Mouse (Mus musculus): Measurements from ENCODE around the gene Fkbp5. TPM values are rescaled to one million over a fixed set of nuclear protein-coding genes. Genes with fewer than 3 reads are reported as not detected.
"Not testable (repeated sequence)": the region's sequence is repeated elsewhere in the genome, so short reads cannot be mapped to it uniquely, and the experiment has no call there.

Gene Fkbp5
- polyA plus RNA-seq, 1 experiment from 2014 or later = 11.4 TPM

DNA sequence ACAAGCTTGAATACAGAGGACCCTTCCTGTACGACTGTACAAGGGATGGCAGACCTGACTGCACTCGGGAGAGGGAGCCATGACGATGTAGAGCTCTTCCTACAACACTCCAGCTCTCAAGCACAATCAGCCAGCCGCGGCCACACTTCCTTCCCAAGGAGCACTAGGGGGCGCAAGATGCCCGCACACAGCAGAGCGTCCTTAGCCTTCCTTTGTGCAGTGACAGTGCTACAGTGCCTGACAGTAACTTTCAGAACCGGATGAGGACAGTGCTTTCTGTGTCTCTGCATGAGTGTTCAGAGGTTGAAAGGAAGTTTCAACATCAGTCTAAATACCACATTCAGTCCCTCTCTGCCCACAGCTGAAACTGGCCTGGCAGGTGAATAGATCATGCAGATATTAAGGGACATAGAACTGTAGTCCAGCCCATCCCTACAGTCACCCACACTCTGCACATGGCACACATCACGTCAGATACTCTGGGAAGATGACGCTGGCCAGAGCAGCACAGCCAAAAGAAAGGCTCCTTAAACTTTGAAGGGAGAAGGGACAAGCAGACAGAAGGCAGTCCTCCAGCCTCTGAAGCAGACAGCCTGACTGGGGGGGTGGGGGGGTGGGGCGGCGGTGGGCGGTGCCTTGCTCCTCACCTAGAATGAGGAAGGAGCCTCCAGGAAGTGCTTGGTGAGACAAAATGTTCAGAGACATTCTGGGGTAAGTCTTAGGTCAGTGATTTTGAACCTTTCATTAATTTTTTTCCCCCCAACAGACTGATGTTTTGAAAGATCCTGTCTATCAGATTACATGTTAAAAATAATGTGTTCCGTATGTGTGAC, 109.7 kb downstream of the Fkbp5 start:
- H3K4me1 ChIP-seq (replicated peaks; ENCODE audit: control insufficient read depth, insufficient read depth, low read length) = no peaks in the 10 kb centered on the region
- no peak overlapping the region for H3K4me2 ChIP-seq (ENCODE audit: low read depth, low read length, severe bottlenecking)
- DNase-seq (ENCODE audit: low spot score) (peak; percentile 84), ATAC-seq (replicated peaks; ENCODE audit: low FRiP score) (0 out of 2 replicates have a peak, but pooled peaks have one; percentile 36)
- H3K9me3 ChIP-seq (ENCODE audit: control insufficient read depth, low read length) = no peaks in the 10 kb centered on the region
- no peak overlapping the region for H3K27ac ChIP-seq (ENCODE audit: low read depth, low read length)
- peaks cover 2% of the 10 kb centered on the region; the same call in 1 of the 2 replicates for H3K36me3 ChIP-seq (ENCODE audit: control insufficient read depth, insufficient read depth, low read length)
- WGBS = 46% methylated on average over 15 of the region's 15 CpGs
- H3K27me3 ChIP-seq (ENCODE audit: control insufficient read depth, insufficient read depth, low read length) = no peaks in the 10 kb centered on the region
- no peak overlapping the region for H3K4me3 ChIP-seq (ENCODE audit: low read depth, low read length)
- H3K9ac ChIP-seq (ENCODE audit: low read length) = no peak overlapping the region

DNA sequence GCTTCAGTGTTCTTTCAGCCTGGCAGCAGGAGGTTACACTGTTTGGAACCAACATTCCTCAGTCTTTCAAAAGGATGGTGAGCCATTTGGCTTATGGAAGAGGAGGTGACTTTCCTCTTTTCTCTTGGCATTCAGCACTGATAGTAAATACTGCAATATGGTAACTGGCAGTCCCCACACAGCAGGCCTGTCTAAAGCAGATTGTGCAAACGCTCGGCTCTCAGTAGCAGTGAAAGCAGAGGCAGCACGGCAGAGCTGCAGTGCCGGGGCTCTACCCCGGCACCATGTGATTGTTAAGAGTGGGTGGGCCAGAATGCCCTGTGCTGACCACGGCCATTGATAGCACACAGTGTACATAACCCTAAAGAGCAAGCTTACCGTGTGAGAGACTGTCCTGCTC, 110.9 kb downstream of the Fkbp5 start:
- ATAC-seq (replicated peaks; ENCODE audit: low FRiP score) (no peak), DNase-seq (ENCODE audit: low spot score) (no peak)
- H3K27me3 ChIP-seq (ENCODE audit: control insufficient read depth, insufficient read depth, low read length) = no peaks in the 10 kb centered on the region
- H3K9ac ChIP-seq (ENCODE audit: low read length) = no peak overlapping the region
- no peak overlapping the region for H3K4me2 ChIP-seq (ENCODE audit: low read depth, low read length, severe bottlenecking)
- 92% methylated on average over 7 of the region's 7 CpGs for WGBS
- no peaks in the 10 kb centered on the region for H3K9me3 ChIP-seq (ENCODE audit: control insufficient read depth, low read length)
- H3K4me1 ChIP-seq (replicated peaks; ENCODE audit: control insufficient read depth, insufficient read depth, low read length) = no peaks in the 10 kb centered on the region
- no peak overlapping the region for H3K27ac ChIP-seq (ENCODE audit: low read depth, low read length)
- peaks cover 2% of the 10 kb centered on the region; the same call in 1 of the 2 replicates for H3K36me3 ChIP-seq (ENCODE audit: control insufficient read depth, insufficient read depth, low read length)
- H3K4me3 ChIP-seq (ENCODE audit: low read depth, low read length) = no peak overlapping the region

DNA sequence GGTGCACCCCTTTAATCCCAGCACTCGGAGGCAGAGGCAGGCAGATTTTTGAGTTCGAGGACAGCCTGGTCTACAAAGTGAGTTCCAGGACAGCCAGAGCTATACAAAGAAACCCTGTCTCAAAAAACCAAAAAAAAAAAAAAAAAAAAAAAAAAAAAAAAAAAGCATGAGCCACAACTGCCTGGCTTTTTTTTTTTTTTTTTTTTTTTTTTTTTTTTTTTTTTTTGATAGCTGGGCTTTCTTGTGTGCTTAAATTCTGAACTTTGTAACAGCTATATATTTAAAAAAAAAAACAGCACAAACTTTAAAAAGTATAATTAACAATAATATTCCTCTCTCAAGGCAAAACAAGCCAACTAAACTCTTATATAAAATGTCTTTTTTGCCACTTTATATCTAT, 112.6 kb downstream of the Fkbp5 start:
- not testable (repeated sequence) for H3K36me3 ChIP-seq (ENCODE audit: control insufficient read depth, insufficient read depth, low read length); H3K9ac ChIP-seq (ENCODE audit: low read length); H3K9me3 ChIP-seq (ENCODE audit: control insufficient read depth, low read length); DNase-seq (ENCODE audit: low spot score); H3K27ac ChIP-seq (ENCODE audit: low read depth, low read length); H3K27me3 ChIP-seq (ENCODE audit: control insufficient read depth, insufficient read depth, low read length); H3K4me3 ChIP-seq (ENCODE audit: low read depth, low read length); H3K4me1 ChIP-seq (replicated peaks; ENCODE audit: control insufficient read depth, insufficient read depth, low read length); H3K4me2 ChIP-seq (ENCODE audit: low read depth, low read length, severe bottlenecking); ATAC-seq (replicated peaks; ENCODE audit: low FRiP score)
- WGBS = 95% methylated on average over 2 of the region's 2 CpGs

DNA sequence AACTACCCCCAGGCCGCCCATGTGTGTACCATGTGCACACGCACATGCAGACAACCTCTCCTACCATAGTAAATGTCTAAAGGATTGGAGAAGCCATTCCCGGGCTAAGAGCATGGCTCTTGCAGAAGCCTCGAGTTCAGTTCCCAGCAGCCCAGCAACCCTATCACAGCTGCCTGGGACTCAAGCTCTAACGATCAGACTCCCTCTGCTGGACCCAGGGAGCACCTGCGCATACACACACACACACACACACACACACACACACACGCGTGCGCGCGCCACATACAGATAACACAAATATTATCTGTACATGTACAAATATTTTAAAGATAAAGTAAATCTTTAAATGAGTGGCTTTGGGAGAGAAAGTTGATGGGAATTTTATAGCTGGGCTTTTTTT, 113.0 kb downstream of the Fkbp5 start:
- no peaks in the 10 kb centered on the region for H3K27me3 ChIP-seq (ENCODE audit: control insufficient read depth, insufficient read depth, low read length)
- H3K4me2 ChIP-seq (ENCODE audit: low read depth, low read length, severe bottlenecking) = no peak overlapping the region
- no peak overlapping the region for H3K27ac ChIP-seq (ENCODE audit: low read depth, low read length)
- no peak for DNase-seq (ENCODE audit: low spot score)
- no peak overlapping the region for H3K9ac ChIP-seq (ENCODE audit: low read length)
- H3K4me3 ChIP-seq (ENCODE audit: low read depth, low read length) = no peak overlapping the region
- no peak for ATAC-seq (replicated peaks; ENCODE audit: low FRiP score)
- H3K4me1 ChIP-seq (replicated peaks; ENCODE audit: control insufficient read depth, insufficient read depth, low read length) = no peaks in the 10 kb centered on the region
- no peaks in the 10 kb centered on the region for H3K9me3 ChIP-seq (ENCODE audit: control insufficient read depth, low read length)
- 97% methylated on average over 11 of the region's 11 CpGs for WGBS
- peaks cover 2% of the 10 kb centered on the region; the same call in 1 of the 2 replicates for H3K36me3 ChIP-seq (ENCODE audit: control insufficient read depth, insufficient read depth, low read length)

DNA sequence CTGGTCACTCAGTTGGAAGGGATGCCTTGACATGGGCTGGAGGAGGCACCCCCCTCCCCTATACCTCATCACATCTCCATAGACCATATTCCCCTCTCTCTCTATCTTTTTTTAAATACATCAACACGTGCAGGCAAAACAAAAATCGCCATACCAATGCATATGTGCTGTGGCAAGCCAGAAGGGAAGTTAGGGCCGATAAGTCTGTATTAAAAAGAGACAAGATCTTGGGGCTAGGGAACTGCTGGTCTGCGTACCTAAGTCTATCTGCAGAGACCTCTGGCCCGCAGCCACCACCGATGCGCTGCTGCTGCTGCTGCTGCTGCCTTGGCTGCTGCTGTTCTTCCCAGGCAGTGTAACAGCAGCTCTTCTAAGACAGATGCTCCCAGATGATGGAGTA, 122.3 kb downstream of the Fkbp5 start:
- Histone ChIP-seq H3K36me3 (ENCODE audit: control insufficient read depth, insufficient read depth, low read length) (no peaks in the 10 kb centered on the region), H3K27ac (ENCODE audit: low read depth, low read length) (no peak overlapping the region), H3K9me3 (ENCODE audit: control insufficient read depth, low read length) (no peaks in the 10 kb centered on the region), H3K27me3 (ENCODE audit: control insufficient read depth, insufficient read depth, low read length) (no peaks in the 10 kb centered on the region), H3K4me1 (replicated peaks; ENCODE audit: control insufficient read depth, insufficient read depth, low read length) (no peaks in the 10 kb centered on the region), H3K4me3 (ENCODE audit: low read depth, low read length) (no peak overlapping the region), H3K9ac (ENCODE audit: low read length) (no peak overlapping the region), H3K4me2 (ENCODE audit: low read depth, low read length, severe bottlenecking) (no peak overlapping the region)
- no peak for DNase-seq (ENCODE audit: low spot score)
- WGBS = 84% methylated on average over 7 of the region's 7 CpGs
- ATAC-seq (replicated peaks; ENCODE audit: low FRiP score) = no peak

DNA sequence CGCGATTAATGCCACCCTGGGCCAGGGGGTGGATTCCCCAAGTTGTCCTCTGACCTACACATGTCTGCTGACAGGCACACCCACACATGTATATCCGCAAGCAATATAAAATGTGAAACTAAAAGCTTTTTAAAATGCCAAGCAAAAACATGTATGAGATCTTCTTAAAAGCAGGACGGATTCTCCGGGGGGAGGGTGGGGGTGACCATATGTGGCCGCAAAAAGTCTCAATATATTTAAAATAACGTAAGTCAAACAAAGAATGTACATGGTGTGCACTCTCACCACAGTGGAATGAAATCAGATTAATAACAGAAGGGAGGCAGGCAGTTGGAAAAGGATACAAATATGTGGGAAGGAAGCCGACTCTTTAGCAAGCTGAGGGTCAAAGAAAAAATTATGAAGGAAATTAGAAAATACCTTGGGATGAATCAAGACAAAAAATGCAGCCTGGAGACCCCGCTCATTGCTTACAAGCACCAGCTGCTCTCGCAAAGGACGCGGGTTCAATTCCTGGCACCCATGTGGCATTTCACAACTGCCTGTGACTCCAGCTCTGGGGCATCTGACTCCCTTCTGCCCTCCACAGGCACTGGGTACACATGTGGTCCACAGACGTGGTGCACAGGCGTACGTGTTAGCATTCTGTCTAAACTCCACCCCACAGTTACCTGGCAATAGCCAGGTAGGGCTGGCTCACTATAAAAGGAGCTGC, 123.1 kb downstream of the Fkbp5 start:
- H3K4me3 ChIP-seq (ENCODE audit: low read depth, low read length) = no peak overlapping the region
- H3K4me1 ChIP-seq (replicated peaks; ENCODE audit: control insufficient read depth, insufficient read depth, low read length) = no peaks in the 10 kb centered on the region
- ATAC-seq (replicated peaks; ENCODE audit: low FRiP score) (no peak), DNase-seq (ENCODE audit: low spot score) (no peak)
- no peaks in the 10 kb centered on the region for H3K9me3 ChIP-seq (ENCODE audit: control insufficient read depth, low read length)
- no peak overlapping the region for H3K9ac ChIP-seq (ENCODE audit: low read length)
- no peak overlapping the region for H3K4me2 ChIP-seq (ENCODE audit: low read depth, low read length, severe bottlenecking)
- H3K36me3 ChIP-seq (ENCODE audit: control insufficient read depth, insufficient read depth, low read length) = no peaks in the 10 kb centered on the region
- WGBS = 88% methylated on average over 15 of the region's 15 CpGs
- no peak overlapping the region for H3K27ac ChIP-seq (ENCODE audit: low read depth, low read length)
- no peaks in the 10 kb centered on the region for H3K27me3 ChIP-seq (ENCODE audit: control insufficient read depth, insufficient read depth, low read length)

DNA sequence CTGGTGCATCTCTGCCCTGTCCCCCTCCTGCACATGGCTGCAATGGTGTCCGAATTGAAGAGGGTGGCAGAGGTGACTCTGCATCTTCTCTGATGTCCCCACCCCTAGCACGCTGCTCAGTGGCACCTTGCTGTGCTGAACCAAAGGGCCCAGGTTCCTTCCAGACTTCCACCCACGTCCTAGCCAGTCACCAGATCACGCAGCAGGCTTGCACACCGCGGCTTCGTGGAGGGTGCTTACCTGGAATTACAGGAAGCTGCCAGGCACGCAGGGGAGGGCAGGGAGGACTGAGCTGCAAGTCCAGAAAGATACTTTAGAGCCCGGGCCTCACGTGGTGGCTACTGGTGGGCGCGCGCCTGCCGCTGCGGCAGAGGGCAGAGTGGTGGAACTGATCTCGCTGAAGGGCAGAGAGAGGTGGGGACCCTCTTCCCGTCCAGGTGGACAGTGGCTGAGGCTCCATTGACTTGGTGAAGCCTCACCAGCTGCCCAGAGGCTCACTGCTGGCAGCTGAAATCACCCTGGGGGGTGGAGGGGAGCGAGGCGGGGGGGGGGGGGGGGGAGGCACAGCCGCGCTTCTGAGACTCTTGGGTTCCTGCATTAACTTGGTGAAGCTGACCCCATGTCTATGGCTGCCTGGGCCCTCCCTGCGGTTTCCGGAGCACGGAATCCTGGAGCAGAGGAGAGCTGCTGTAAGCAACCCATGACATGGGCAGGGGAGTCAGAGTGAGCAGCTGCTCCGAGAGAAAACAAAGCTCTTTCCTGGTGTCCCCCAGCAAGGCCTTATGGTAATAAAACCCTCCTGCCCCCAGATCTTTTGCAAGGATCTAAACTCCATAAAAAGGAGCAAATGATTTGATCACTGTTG, 125.5 kb downstream of the Fkbp5 start:
- Histone ChIP-seq H3K4me2 (ENCODE audit: low read depth, low read length, severe bottlenecking) (0 out of 2 replicates have a peak overlapping the region, but pooled peaks have one; percentile 11), H3K4me1 (replicated peaks; ENCODE audit: control insufficient read depth, insufficient read depth, low read length) (no peaks in the 10 kb centered on the region), H3K27ac (ENCODE audit: low read depth, low read length) (no peak overlapping the region), H3K36me3 (ENCODE audit: control insufficient read depth, insufficient read depth, low read length) (no peaks in the 10 kb centered on the region), H3K4me3 (ENCODE audit: low read depth, low read length) (no peak overlapping the region), H3K9ac (ENCODE audit: low read length) (no peak overlapping the region), H3K9me3 (ENCODE audit: control insufficient read depth, low read length) (no peaks in the 10 kb centered on the region), H3K27me3 (ENCODE audit: control insufficient read depth, insufficient read depth, low read length) (peaks cover 2% of the 10 kb centered on the region; the same call in 1 of the 2 replicates)
- 10% methylated on average over 24 of the region's 25 CpGs for WGBS
- no peak for ATAC-seq (replicated peaks; ENCODE audit: low FRiP score)
- no peak for DNase-seq (ENCODE audit: low spot score)

DNA sequence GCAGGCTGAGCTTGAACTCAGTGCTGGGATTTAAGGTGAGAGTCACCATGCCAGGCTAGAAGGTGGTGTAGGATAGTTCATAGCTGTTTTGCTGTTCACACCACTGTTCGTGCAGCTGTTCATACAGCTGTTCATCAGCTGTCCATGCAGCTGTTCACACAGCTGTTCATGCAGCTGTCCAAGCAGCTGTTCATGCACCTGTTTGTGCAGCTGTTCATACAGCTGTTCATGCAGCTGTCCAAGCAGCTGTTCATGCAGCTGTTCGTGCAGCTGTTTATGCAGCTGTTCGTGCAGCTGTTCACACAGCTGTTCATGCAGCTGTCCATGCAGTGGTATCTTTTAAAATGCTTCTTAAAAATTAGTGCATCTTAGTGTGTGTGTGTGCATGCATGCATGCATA, 128.8 kb downstream of the Fkbp5 start:
- Histone ChIP-seq H3K9me3 (ENCODE audit: control insufficient read depth, low read length) (no peaks in the 10 kb centered on the region), H3K9ac (ENCODE audit: low read length) (no peak overlapping the region), H3K4me3 (ENCODE audit: low read depth, low read length) (no peak overlapping the region), H3K27me3 (ENCODE audit: control insufficient read depth, insufficient read depth, low read length) (peaks cover 2% of the 10 kb centered on the region; the same call in 1 of the 2 replicates), H3K4me2 (ENCODE audit: low read depth, low read length, severe bottlenecking) (no peak overlapping the region), H3K36me3 (ENCODE audit: control insufficient read depth, insufficient read depth, low read length) (no peaks in the 10 kb centered on the region), H3K27ac (ENCODE audit: low read depth, low read length) (no peak overlapping the region), H3K4me1 (replicated peaks; ENCODE audit: control insufficient read depth, insufficient read depth, low read length) (no peaks in the 10 kb centered on the region)
- DNase-seq (ENCODE audit: low spot score) (no peak), ATAC-seq (replicated peaks; ENCODE audit: low FRiP score) (no peak)
- 93% methylated on average over 3 of the region's 3 CpGs for WGBS

Measured in forebrain, embryonic 11.5 days (tissue).